Mouse (Mus musculus) erythroblast, adult 5-6 weeks (primary cell): ENCODE data around the gene Sf3b5. TPM values are rescaled to one million over a fixed set of nuclear protein-coding genes. Genes with fewer than 3 reads are reported as not detected.

Experiments used
- total RNA-seq, 2 experiments: library from RNA; stranded (forward) in 1 of 2; stranded (reverse) in 1 of 2; fragments of 150-400 nt in 1 of 2; fragments of 200-764, 138-1000 nt in 1 of 2; gene quantifications; 2 replicates each; pipeline versions ENCODE4 v1.2.3 to v1.2.4; 2015 to 2017; ENCODE audit warnings: low replicate concordance in 2 of 2

Sf3b5 gene
- total RNA-seq, 2 experiments from 2014 or later: 3.1 to 3.5 TPM

Other genes with a start within 250 kb of the Sf3b5 start
- 25.5 and 40.7 TPM in 2 replicates for gene Utrn, start 136.0 kb upstream of the Sf3b5 start, total RNA-seq (2015; ENCODE audit: low replicate concordance)
- 46.3 and 46.7 TPM in 2 replicates for gene Utrn, start 136.0 kb upstream of the Sf3b5 start, total RNA-seq (2017; ENCODE audit: low replicate concordance)
- gene Stx11, start 41.0 kb upstream of the Sf3b5 start, total RNA-seq (2015; ENCODE audit: low replicate concordance): 7.9 and 11.7 TPM in 2 replicates
- 7.6 and 8.1 TPM in 2 replicates for gene Stx11, start 41.0 kb upstream of the Sf3b5 start, total RNA-seq (2017; ENCODE audit: low replicate concordance)
- 0.84 TPM in 1 of 2 replicates, not detected in the other for gene Plagl1, start 55.2 kb downstream of the Sf3b5 start, total RNA-seq (2015; ENCODE audit: low replicate concordance)
- under 0.01 TPM in 1 of 2 replicates, not detected in the other for gene Plagl1, start 55.2 kb downstream of the Sf3b5 start, total RNA-seq (2017; ENCODE audit: low replicate concordance)
- not detected in 2 replicates for gene Zc2hc1b, start 172.7 kb downstream of the Sf3b5 start, total RNA-seq (2015; ENCODE audit: low replicate concordance)
- gene Zc2hc1b, start 172.7 kb downstream of the Sf3b5 start, total RNA-seq (2017; ENCODE audit: low replicate concordance): not detected in 2 replicates
- gene Ltv1, start 187.8 kb downstream of the Sf3b5 start, total RNA-seq (2015; ENCODE audit: low replicate concordance): 15.7 and 26.3 TPM in 2 replicates
- 6.4 and 7.6 TPM in 2 replicates for gene Ltv1, start 187.8 kb downstream of the Sf3b5 start, total RNA-seq (2017; ENCODE audit: low replicate concordance)